Comparison of ENCODE assay signal across 11 mouse cellular contexts in the genomic region with DNA sequence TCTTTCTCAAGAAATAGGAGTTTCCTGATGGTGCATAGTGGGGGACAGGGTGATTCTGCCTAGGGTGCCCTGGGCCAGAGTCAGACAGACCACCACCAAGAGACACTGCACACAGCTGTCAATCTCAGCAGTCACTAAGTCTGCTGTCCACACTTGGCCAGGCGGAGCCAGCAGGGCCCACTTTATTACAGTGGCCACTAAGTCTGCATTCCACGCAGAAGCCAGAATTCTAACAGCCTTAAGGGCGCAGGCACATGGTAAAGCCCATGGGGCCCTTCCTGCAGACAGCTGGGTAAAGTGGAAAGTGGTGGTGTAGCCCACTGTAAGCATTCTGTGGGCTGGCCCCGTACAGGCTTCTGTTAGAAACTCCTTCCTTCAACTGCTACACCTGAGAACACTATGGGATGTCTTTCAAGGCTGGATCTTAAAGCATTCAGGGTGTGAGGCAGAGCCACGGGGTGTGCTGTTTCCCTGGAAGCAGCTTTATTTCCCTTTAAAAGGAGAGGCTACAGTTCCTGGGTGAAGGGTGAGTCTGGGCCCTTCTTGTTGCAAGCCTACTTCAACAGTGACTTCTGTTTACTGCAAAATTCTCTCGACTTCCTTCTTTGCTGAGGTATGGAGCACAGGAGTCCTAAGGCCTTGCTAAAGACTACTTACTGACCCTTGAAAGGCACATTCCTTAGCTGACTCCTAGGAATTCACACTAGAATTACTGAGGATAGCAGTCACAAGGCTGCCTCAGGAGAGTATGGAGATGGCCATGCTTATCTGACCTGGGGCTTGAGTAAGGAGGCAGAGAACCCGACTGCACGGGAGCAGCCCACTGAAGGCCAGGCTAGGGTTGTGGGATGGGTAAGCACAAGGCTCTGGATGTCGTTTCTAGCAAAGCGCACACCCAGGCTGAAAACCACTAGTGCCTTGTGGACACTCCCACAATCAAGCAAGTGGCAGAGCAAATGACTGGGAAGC. TPM values are rescaled to one million over a fixed set of nuclear protein-coding genes. Genes with fewer than 3 reads are reported as not detected.
DNase-seq lines count a peak whose midpoint lies in the region; ATAC-seq lines count a peak whose summit lies in the region.
"Had no signal": no experiment of that assay in that cellular context is flagged by ENCODE, and none has a peak within 500 bp of the region (broad histone marks: within the 10 kb centered on the region; RNA-seq: fewer than 3 reads in every experiment).

No protein-coding gene starts in this region.

- 48% methylated on average over 10 of the region's 10 CpGs for WGBS in hindbrain, embryonic 12.5 days

- H3K36me3 ChIP-seq in hindbrain, embryonic 12.5 days = no peaks in the 10 kb centered on the region

- H3K27me3 ChIP-seq in hindbrain, embryonic 12.5 days = no peaks in the 10 kb centered on the region

- peaks cover 48% of the 10 kb centered on the region for H3K4me1 ChIP-seq in hindbrain, embryonic 12.5 days

- H3K9ac ChIP-seq in hindbrain, embryonic 12.5 days = no peak overlapping the region
- H3K9ac ChIP-seq: liver, embryonic 14.5 days had no signal

- no peaks in the 10 kb centered on the region for H3K9me3 ChIP-seq in hindbrain, embryonic 12.5 days (replicated peaks)

- no peak overlapping the region for H3K4me2 ChIP-seq in hindbrain, embryonic 12.5 days (replicated peaks)

- 0 out of 2 replicates have a peak, but pooled peaks have one; percentile 5 for ATAC-seq in hindbrain, embryonic 12.5 days (ENCODE audit: low FRiP score)

- DNase-seq in kidney, adult 11 months = peak; percentile 72
- DNase-seq in kidney, postnatal 14 days = no peak
- DNase-seq in R1 (ENCODE audit: low read depth, low spot score) = peak; percentile 48
- DNase-seq in lung, postnatal 4 days = peak; percentile 64 to 68
- DNase-seq in thymus, postnatal 14 days = no peak
- no peak for DNase-seq in gastrocnemius, postnatal 25 days
- DNase-seq in adrenal gland, postnatal 4 days (ENCODE audit: low spot score in 2 of 2) = no peak
- DNase-seq: cerebellum, adult 18-20 months had no signal

- H3K4me3 ChIP-seq in hindbrain, embryonic 12.5 days = no peak overlapping the region

- H3K27ac ChIP-seq in hindbrain, embryonic 12.5 days = peak overlapping the region; percentile 31; the same call in 1 of the 2 replicates
- H3K27ac ChIP-seq: liver, embryonic 14.5 days had no signal

RNA-seq across cellular contexts. Expression of a gene that starts 2.6 kb away (rescaled TPM):
- polyA plus RNA-seq in hindbrain, embryonic 12.5 days (2016; fragmentation: Nextera tagmentation; extraction: Ambion mirVana) = 0.21 TPM in 1 of 2 replicates, not detected in the other
- total RNA-seq in gastrocnemius, postnatal 25 days (2021) = not detected
- total RNA-seq in adrenal gland, postnatal 4 days (2021) = not detected
- total RNA-seq: MEL had no signal
- polyA plus RNA-seq: liver, embryonic 14.5 days had no signal

RNA-seq across cellular contexts. Expression of a gene that starts 24.7 kb away (rescaled TPM):
- 28.1 and 30.1 TPM in 2 replicates for polyA plus RNA-seq in hindbrain, embryonic 12.5 days (2016; fragmentation: Nextera tagmentation; extraction: Ambion mirVana)
- total RNA-seq in gastrocnemius, postnatal 25 days (2021) = 10 to 100 TPM; 38.9 to 43.1 TPM
- 10 to 100 TPM; 70.9 to 77.5 TPM for total RNA-seq in adrenal gland, postnatal 4 days (2021)

Comparison
In these comparisons a context has a peak if more than half of its experiments do, and no peak if none do; other contexts are left out.
1. DNase-seq: peak in kidney, adult 11 months (single experiment), R1 (single experiment) and lung, postnatal 4 days (2 of 2); none in kidney, postnatal 14 days (single experiment), thymus, postnatal 14 days (single experiment), gastrocnemius, postnatal 25 days (single experiment) and adrenal gland, postnatal 4 days (0 of 2).